Mouse (Mus musculus) 3T3-L1 (cell line): ENCODE measurements around the gene Cxcl14.

Source experiments
- DNase-seq: peaks from one replicate; pipeline ENCODE4 v3.0.0-alpha.2; 2015; ENCODE audit warnings: low read depth, low spot score

The Cxcl14 gene

GRCm38 (mm10) chr13:56289998-56290397 lies 6.4 kb downstream of the Cxcl14 start:
- no peak for DNase-seq

GRCm38 (mm10) chr13:56289261-56289660 lies 7.1 kb downstream of the Cxcl14 start:
- DNase-seq: no peak

- no peak for DNase-seq
Observed at GRCm38 (mm10) chr13:56288601-56289000, 7.8 kb downstream of the Cxcl14 start.

- DNase-seq: no peak
Observed at GRCm38 (mm10) chr13:56287091-56287490, 9.3 kb downstream of the Cxcl14 start.

- no peak for DNase-seq
Observed at GRCm38 (mm10) chr13:56283321-56283720, 13.0 kb downstream of the Cxcl14 start.

- no peak for DNase-seq
Observed at GRCm38 (mm10) chr13:56280356-56280755, 16.0 kb downstream of the Cxcl14 start.

- DNase-seq: peak; percentile 83
Observed at GRCm38 (mm10) chr13:56279439-56279838, 16.9 kb downstream of the Cxcl14 start.

- DNase-seq: no peak
Observed at GRCm38 (mm10) chr13:56275171-56275570, 21.2 kb downstream of the Cxcl14 start.

- DNase-seq: no peak
Observed at GRCm38 (mm10) chr13:56270124-56270523, 26.2 kb downstream of the Cxcl14 start.

GRCm38 (mm10) chr13:56267396-56267795 lies 29.0 kb downstream of the Cxcl14 start:
- DNase-seq: no peak

GRCm38 (mm10) chr13:56266435-56266834 lies 29.9 kb downstream of the Cxcl14 start:
- DNase-seq: peak; percentile 25

GRCm38 (mm10) chr13:56265661-56266060 lies 30.7 kb downstream of the Cxcl14 start:
- no peak for DNase-seq

- DNase-seq: no peak
Observed at GRCm38 (mm10) chr13:56262269-56262668, 34.1 kb downstream of the Cxcl14 start.

- no peak for DNase-seq
Observed at GRCm38 (mm10) chr13:56260344-56260780, 36.0 kb downstream of the Cxcl14 start.

GRCm38 (mm10) chr13:56259926-56260250 lies 36.5 kb downstream of the Cxcl14 start:
- no peak for DNase-seq

- no peak for DNase-seq
Observed at GRCm38 (mm10) chr13:56259021-56259925, 37.1 kb downstream of the Cxcl14 start.

GRCm38 (mm10) chr13:56258196-56259020 lies 37.9 kb downstream of the Cxcl14 start:
- no peak for DNase-seq

- no peak for DNase-seq
Observed at GRCm38 (mm10) chr13:56257469-56258153, 38.7 kb downstream of the Cxcl14 start.

GRCm38 (mm10) chr13:56256716-56257299 lies 39.5 kb downstream of the Cxcl14 start:
- DNase-seq: no peak

GRCm38 (mm10) chr13:56253379-56253778 lies 43.0 kb downstream of the Cxcl14 start:
- DNase-seq: no peak

GRCm38 (mm10) chr13:56252783-56253182 lies 43.6 kb downstream of the Cxcl14 start:
- DNase-seq: no peak
